Mouse (Mus musculus): Measurements from ENCODE around the gene Rpgr. TPM values are rescaled to one million over a fixed set of nuclear protein-coding genes. Genes with fewer than 3 reads are reported as not detected.

The Rpgr gene
- polyA plus RNA-seq, 1 experiment from 2014 or later, result 23.5 TPM

DNA sequence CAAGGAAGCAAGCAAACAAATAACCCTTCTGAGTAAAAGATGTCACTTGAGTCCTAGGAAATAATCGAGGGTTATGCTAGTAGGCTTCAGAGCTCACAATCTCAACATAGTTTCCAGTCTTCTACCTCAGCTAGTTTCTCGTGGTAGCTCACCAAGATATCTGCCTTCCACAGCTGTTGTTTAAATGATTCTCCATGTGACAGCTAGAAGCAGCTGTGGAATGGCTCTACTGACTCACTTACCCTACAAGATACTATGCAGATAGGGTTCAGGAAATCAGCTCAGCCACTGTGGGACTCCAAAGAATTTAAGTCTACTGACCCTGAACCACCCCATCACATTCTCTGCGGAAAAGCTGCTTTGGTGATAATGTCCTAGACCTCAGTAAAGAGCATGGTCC lies 64.3 kb downstream of the Rpgr start:
- Histone ChIP-seq H3K27ac (no peak overlapping the region), H3K4me1 (no peaks in the 10 kb centered on the region), H3K9me3 (replicated peaks) (no peaks in the 10 kb centered on the region), H3K36me3 (no peaks in the 10 kb centered on the region), H3K4me3 (no peak overlapping the region), H3K27me3 (ENCODE audit: low read depth, poor library complexity, severe bottlenecking) (no peaks in the 10 kb centered on the region)
- WGBS, result 86% methylated on average over 3 of the region's 3 CpGs
- DNase-seq (ENCODE audit: low spot score), result no peak

DNA sequence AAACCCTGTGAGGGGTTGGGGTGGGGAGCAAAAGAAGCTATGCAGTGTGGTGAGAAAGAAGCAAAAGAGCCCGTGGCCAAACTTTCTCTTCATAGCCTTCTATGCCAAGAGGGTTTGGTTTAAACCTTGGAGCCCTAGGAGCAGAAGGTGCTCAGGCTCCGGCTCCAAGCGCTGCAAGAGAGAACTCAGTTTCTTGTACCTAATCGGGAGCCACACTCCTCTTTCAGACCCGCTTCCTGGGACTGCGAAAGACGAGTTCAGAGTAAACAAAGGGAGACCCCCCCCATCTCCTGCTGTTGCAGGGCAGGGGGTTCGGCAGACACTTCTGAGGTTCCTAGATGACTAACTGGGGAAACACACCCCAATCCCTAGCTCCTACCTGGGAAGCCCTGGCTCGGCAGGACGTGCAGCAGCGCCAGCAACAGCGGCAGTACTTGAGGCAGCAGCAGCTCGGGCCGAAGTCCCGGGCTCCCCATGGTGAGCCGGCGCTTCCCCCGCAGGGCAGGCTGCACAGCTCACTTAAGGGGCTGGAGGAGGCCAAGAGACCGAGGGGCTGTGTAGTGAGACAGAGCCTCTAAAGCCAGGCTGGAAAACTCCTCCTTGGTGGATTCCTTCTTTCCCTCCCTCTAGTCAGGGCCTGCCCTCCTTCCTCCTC lies 99.5 kb downstream of the Rpgr start, which contains the start of gene Srpx:
Gene Srpx (minus strand): TSS at position 645 of the 655 bp plus-strand sequence.
- Histone ChIP-seq H3K4me1 (peaks cover 4% of the 10 kb centered on the region; the same call in 1 of the 2 replicates), H3K4me3 (peak within 1 kb of the TSS; percentile 43), H3K36me3 (no peaks in the 10 kb centered on the region), H3K9me3 (replicated peaks) (no peaks in the 10 kb centered on the region), H3K27ac (peak within 1 kb of the TSS; percentile 67), H3K27me3 (ENCODE audit: low read depth, poor library complexity, severe bottlenecking) (peaks cover 46% of the 10 kb centered on the region)
- 10% methylated on average over 19 of the region's 19 CpGs for WGBS
- peak; percentile 48 for DNase-seq (ENCODE audit: low spot score)

DNA sequence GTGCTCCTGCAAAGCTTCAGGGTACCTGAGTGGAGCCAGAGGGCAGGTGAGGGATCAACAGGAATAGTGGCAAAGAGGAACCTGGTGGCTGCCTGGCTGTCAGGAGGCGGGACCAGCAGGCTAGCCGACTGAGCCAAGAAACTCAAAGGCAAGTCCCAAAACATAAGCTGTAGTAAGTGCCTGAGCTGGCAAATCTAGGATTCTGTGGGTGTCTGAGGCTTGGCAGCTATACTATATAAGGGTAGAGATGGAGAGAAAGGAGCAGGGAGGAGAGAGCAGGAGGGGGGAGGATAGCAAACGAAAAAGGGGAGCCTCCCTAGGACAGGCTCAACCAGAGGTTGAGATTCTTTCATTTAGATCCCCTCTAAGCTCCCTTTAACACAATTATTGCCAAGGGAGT lies 100.9 kb downstream of the Rpgr start:
- Histone ChIP-seq H3K36me3 (no peaks in the 10 kb centered on the region), H3K9me3 (replicated peaks) (no peaks in the 10 kb centered on the region), H3K4me1 (peaks cover 4% of the 10 kb centered on the region; the same call in 1 of the 2 replicates), H3K4me3 (no peak overlapping the region), H3K27ac (no peak overlapping the region), H3K27me3 (ENCODE audit: low read depth, poor library complexity, severe bottlenecking) (peaks cover 46% of the 10 kb centered on the region)
- WGBS, result 51% methylated on average over 3 of the region's 3 CpGs
- no peak for DNase-seq (ENCODE audit: low spot score)

DNA sequence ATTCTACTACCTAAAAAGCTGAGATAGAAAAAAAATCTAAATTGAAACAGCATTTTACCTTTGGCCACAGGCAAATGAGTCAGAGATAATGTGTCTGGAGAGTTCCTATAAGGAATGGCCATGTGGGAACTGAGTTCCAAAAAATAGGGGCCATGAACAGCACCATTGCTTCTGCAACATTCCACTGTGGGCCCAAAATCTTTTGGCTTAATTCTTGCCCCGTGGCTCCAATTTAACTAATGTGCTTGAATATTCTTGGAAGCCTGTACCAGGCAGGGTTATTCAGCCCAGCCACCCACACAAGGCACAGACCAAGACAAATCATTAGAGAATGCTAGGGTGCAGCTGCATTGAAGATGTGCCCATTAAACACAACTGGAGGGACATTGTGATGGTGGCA lies 106.0 kb downstream of the Rpgr start:
- Histone ChIP-seq H3K9me3 (replicated peaks) (no peaks in the 10 kb centered on the region), H3K27me3 (ENCODE audit: low read depth, poor library complexity, severe bottlenecking) (peaks cover 20% of the 10 kb centered on the region), H3K36me3 (no peaks in the 10 kb centered on the region), H3K4me3 (no peak overlapping the region), H3K27ac (no peak overlapping the region), H3K4me1 (no peaks in the 10 kb centered on the region)
- 75% methylated on average over 1 of the region's 1 CpGs for WGBS
- DNase-seq (ENCODE audit: low spot score), result no peak

DNA sequence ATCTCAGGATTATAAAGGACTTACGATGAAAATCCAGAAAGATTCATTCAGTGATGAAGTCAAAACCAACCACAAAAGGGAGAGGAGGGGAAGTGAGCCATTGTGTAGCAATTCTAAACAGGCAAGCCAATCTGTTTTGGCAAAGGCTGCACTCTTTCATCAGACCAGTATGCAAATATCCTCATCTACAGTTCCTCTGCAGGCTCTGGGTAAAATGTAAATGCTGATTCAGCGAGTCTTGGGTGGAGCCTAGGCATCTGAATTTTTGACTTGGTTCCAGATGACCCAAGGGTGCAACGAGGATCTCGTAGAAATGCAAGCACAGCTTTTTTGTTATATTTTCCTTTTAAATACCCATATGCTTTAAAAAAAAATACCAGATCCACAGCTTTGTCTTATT lies 108.2 kb downstream of the Rpgr start:
- WGBS, result 65% methylated on average over 4 of the region's 4 CpGs
- Histone ChIP-seq H3K27me3 (ENCODE audit: low read depth, poor library complexity, severe bottlenecking) (no peaks in the 10 kb centered on the region), H3K9me3 (replicated peaks) (no peaks in the 10 kb centered on the region), H3K4me1 (no peaks in the 10 kb centered on the region), H3K36me3 (no peaks in the 10 kb centered on the region), H3K4me3 (no peak overlapping the region), H3K27ac (no peak overlapping the region)
- DNase-seq (ENCODE audit: low spot score), result no peak

DNA sequence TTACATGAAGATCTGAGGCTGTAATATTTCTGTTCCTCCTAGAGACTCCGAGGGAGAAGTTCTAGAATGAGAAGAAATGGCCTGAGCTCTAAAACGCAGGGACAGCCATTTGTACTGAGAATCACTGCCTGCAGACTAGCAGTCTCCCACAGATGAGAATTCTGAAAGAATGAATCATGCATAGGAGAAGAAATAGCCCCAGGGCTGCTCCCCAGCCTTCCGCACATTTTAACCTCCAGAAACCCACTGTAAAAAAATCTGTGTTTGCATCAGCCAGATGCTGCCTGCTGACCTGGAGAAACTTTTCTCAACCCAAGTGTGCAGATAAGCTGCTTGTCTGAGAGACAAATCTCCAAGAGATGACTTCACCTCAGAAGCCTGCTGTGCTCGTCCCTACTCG lies 111.2 kb downstream of the Rpgr start:
- H3K9me3 ChIP-seq (replicated peaks), result no peaks in the 10 kb centered on the region
- no peaks in the 10 kb centered on the region for H3K36me3 ChIP-seq
- H3K27me3 ChIP-seq (ENCODE audit: low read depth, poor library complexity, severe bottlenecking), result no peaks in the 10 kb centered on the region
- WGBS, result 79% methylated on average over 5 of the region's 5 CpGs
- no peak overlapping the region for H3K4me3 ChIP-seq
- DNase-seq (ENCODE audit: low spot score), result no peak
- H3K4me1 ChIP-seq, result no peaks in the 10 kb centered on the region
- H3K27ac ChIP-seq, result no peak overlapping the region

DNA sequence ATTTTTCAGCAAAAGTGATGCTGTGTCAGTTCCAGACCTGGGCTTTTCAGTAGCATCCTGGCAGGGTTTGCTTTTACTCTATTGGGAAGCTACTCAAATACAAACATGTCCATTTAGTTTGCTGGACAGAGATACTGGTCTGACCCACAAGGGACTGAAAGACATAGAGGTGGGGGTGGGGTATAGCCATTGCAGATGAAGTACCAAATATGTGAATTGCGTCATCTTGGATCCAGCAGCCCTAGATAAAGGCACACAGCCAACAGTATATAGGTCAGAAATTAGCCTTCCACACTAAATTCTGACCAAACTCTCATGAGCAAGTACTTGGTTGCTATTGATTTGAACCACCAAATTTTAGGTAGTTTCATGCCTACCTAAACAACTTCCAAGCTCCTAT lies 114.0 kb downstream of the Rpgr start:
- H3K36me3 ChIP-seq, result no peaks in the 10 kb centered on the region
- H3K9me3 ChIP-seq (replicated peaks), result no peaks in the 10 kb centered on the region
- no peak overlapping the region for H3K27ac ChIP-seq
- H3K27me3 ChIP-seq (ENCODE audit: low read depth, poor library complexity, severe bottlenecking), result no peaks in the 10 kb centered on the region
- no peaks in the 10 kb centered on the region for H3K4me1 ChIP-seq
- no peak for DNase-seq (ENCODE audit: low spot score)
- H3K4me3 ChIP-seq, result no peak overlapping the region
- 81% methylated on average over 1 of the region's 1 CpGs for WGBS

DNA sequence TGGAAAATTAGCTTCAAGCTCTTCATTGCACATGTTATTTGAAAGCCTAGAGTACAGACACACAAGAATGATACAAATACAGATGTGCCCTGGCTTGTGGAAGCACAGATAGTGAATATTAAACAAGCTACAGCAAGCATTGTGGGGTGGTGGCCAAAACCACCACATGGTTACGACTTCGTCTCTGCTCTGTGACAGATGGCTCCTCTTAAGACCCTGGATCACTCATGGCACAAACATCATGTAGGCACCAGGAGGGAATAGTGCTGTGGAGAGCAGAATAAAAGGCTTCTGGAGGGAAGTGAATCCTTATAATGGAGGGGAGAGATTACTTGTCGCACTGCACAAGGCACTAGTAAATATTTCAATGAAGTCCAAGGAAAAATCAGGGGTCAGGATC lies 120.9 kb downstream of the Rpgr start:
- 79% methylated on average over 3 of the region's 3 CpGs for WGBS

DNA sequence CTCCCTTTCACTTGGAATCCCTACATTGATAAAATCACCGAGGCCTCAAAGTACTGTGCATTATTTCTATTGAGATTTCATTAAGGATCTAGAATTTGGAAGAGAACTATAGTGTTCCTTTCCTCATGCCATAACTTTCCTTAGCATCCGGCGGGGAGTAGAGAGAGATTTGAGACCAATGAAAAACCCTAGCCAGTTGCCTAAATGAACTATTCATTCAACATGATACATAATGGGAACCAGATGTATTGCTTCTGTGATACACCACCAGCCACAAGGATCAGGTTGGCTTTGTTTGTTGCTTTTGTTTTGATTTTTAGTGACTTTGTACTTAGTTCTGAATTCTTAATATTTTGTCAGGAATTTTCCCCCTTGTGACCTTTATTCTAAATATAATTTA lies 136.3 kb downstream of the Rpgr start:
- H3K4me1 ChIP-seq, result no peaks in the 10 kb centered on the region
- no peaks in the 10 kb centered on the region for H3K9me3 ChIP-seq (replicated peaks)
- 0 out of 2 replicates have a peak overlapping the region, but pooled peaks have one; percentile 25 for H3K27ac ChIP-seq
- WGBS, result 66% methylated on average over 3 of the region's 3 CpGs
- DNase-seq (ENCODE audit: low spot score), result no peak
- no peaks in the 10 kb centered on the region for H3K27me3 ChIP-seq (ENCODE audit: low read depth, poor library complexity, severe bottlenecking)
- no peaks in the 10 kb centered on the region for H3K36me3 ChIP-seq
- no peak overlapping the region for H3K4me3 ChIP-seq

More for the DNA sequence above, 120.9 kb downstream of the Rpgr start:
- H3K27me3 ChIP-seq (ENCODE audit: low read depth, poor library complexity, severe bottlenecking), result no peaks in the 10 kb centered on the region
- no peak for DNase-seq (ENCODE audit: low spot score)
- H3K4me1 ChIP-seq, result no peaks in the 10 kb centered on the region
- H3K36me3 ChIP-seq, result no peaks in the 10 kb centered on the region
- no peaks in the 10 kb centered on the region for H3K9me3 ChIP-seq (replicated peaks)
- no peak overlapping the region for H3K4me3 ChIP-seq
- no peak overlapping the region for H3K27ac ChIP-seq

DNA sequence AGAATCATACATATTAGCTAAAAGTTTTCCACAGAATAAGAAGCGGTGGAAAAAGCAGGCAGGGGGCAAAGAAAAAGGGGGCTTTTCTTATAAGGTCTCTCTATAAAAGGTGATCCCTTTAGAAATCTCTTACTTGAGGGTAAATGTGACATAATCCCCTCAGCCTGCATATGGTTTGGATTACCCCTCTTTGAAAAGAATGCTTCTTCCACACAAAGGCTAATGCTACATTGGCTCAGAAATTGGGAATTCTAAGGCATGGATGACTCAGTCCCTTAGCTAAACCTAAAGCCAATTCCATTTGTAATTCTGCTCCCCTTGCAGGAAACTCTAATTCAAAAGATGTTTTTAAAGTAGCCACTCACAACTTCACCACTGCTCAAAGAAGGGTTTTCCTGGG lies 136.7 kb downstream of the Rpgr start:
- H3K36me3 ChIP-seq, result no peaks in the 10 kb centered on the region
- H3K27ac ChIP-seq, result 0 out of 2 replicates have a peak overlapping the region, but pooled peaks have one; percentile 25
- no peak overlapping the region for H3K4me3 ChIP-seq
- no peaks in the 10 kb centered on the region for H3K9me3 ChIP-seq (replicated peaks)
- no peak for DNase-seq (ENCODE audit: low spot score)
- no peaks in the 10 kb centered on the region for H3K4me1 ChIP-seq
- 68% methylated on average over 1 of the region's 1 CpGs for WGBS
- no peaks in the 10 kb centered on the region for H3K27me3 ChIP-seq (ENCODE audit: low read depth, poor library complexity, severe bottlenecking)

DNA sequence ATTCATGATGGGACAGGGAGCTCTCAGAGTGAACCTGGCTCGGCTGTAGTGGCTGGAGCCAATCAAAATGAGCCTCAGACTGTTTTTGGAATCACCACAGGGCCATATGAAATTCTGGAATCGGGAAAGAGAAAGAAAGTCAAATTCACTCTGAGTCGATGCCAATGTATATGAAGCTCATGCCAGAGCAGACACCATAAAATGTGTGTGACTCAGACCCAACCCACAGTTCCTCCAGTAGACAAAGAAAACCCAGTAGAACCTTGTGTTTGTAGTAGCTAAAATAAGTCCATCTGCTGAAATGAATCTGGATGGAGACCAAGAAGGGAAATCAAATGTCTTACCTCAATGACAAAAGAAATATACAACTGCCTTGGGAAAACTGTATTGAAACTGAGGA lies 142.8 kb downstream of the Rpgr start:
- no peaks in the 10 kb centered on the region for H3K4me1 ChIP-seq
- H3K9me3 ChIP-seq (replicated peaks), result no peaks in the 10 kb centered on the region
- H3K36me3 ChIP-seq, result no peaks in the 10 kb centered on the region
- 75% methylated on average over 3 of the region's 3 CpGs for WGBS
- H3K4me3 ChIP-seq, result no peak overlapping the region
- H3K27ac ChIP-seq, result no peak overlapping the region
- no peaks in the 10 kb centered on the region for H3K27me3 ChIP-seq (ENCODE audit: low read depth, poor library complexity, severe bottlenecking)
- DNase-seq (ENCODE audit: low spot score), result no peak

DNA sequence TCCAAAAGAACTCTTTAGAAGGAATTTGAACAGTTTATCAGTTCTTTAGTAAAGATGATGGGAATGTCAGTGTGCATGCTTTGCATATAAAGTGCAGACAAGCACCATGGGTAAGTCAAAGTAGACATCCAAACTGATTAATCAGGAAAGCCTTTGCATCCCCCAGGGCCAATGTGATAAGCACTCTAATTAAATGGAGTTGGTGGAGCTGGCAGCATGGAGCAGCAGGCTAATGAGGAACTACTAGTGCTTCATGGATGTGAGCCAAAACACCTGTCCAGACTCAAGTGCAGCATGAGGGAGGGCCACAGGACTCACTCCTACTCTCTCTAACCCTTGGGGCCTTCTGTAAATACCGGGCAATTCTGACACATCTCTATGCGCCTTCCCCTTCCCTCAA lies 145.2 kb downstream of the Rpgr start:
- no peaks in the 10 kb centered on the region for H3K36me3 ChIP-seq
- no peaks in the 10 kb centered on the region for H3K9me3 ChIP-seq (replicated peaks)
- no peak overlapping the region for H3K27ac ChIP-seq
- no peaks in the 10 kb centered on the region for H3K27me3 ChIP-seq (ENCODE audit: low read depth, poor library complexity, severe bottlenecking)
- H3K4me3 ChIP-seq, result no peak overlapping the region
- no peaks in the 10 kb centered on the region for H3K4me1 ChIP-seq
- no peak for DNase-seq (ENCODE audit: low spot score)
- WGBS, result 77% methylated on average over 2 of the region's 2 CpGs

DNA sequence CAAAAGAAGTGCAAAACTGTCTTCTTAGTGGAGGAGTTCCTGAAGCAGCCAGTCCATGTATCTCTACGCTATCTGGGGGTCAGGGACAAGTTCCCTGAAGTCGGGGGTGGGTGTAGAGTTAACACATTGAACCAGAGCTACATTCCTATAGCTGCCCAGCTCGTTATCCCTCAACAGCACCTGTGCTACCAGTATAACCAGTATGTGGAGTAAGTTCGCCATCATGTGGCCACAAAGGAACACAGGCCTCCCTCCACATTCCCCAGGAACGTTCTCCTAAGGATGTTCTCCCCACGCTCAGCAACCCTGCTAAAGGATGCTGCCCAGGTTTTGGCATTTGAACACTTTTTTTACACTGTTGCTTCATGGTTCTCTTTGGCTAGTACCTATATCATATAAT lies 146.0 kb downstream of the Rpgr start:
- Histone ChIP-seq H3K9me3 (replicated peaks) (no peaks in the 10 kb centered on the region), H3K36me3 (no peaks in the 10 kb centered on the region), H3K4me1 (no peaks in the 10 kb centered on the region), H3K27me3 (ENCODE audit: low read depth, poor library complexity, severe bottlenecking) (no peaks in the 10 kb centered on the region), H3K4me3 (no peak overlapping the region), H3K27ac (no peak overlapping the region)
- WGBS, result 31% methylated on average over 6 of the region's 6 CpGs
- DNase-seq (ENCODE audit: low spot score), result peak; percentile 29

DNA sequence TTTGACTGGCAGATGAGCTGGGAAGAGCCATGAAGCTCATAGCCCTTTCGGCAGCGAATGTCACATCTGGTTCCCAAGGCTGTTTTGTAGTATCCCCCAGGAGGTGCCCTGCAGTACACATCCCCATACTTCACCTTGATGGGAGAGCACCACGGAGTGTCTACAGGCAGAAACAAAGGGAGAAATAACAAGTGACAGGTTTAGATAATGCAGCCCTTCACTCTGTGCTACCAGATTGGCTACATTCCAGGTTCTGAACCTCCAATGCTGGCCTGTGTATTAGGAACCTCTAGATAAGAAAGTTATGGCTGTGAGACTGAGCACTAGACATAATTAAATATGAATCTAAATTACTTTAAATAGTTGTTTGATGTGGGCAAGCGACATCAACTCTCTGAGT lies 147.3 kb downstream of the Rpgr start:
- Histone ChIP-seq H3K4me1 (no peaks in the 10 kb centered on the region), H3K4me3 (no peak overlapping the region), H3K27me3 (ENCODE audit: low read depth, poor library complexity, severe bottlenecking) (no peaks in the 10 kb centered on the region), H3K27ac (no peak overlapping the region), H3K36me3 (no peaks in the 10 kb centered on the region), H3K9me3 (replicated peaks) (no peaks in the 10 kb centered on the region)
- no peak for DNase-seq (ENCODE audit: low spot score)
- WGBS, result 76% methylated on average over 4 of the region's 4 CpGs

All from limb, embryonic 10.5 days (tissue).